Comparison of ENCODE assay signal across 24 mouse cellular contexts in the genomic region with DNA sequence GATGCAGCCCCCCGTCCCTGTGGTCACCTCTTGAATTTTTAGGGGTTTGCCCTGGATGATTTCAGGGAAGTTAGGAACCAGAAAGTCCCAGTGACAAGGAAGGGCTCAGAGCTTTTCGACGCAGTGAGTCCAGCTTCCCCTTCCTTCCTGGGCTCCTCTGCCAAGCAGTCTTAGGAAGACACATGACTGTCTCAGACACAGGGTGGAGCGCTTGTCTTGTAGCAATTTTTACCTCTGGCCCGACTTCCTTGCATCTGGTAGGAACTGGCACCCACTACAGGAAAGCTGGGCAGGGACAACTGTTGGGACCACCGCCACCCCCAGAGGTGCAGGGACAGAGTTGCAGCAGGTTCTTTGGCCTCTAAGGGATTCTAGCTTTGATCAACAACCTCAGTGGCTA. TPM values are rescaled to one million over a fixed set of nuclear protein-coding genes. Genes with fewer than 3 reads are reported as not detected.
DNase-seq lines count a peak whose midpoint lies in the region; ATAC-seq and TF ChIP-seq lines count a peak whose summit lies in the region.
"Had no signal": no experiment of that assay in that cellular context is flagged by ENCODE, and none has a peak within 500 bp of the region (broad histone marks: within the 10 kb centered on the region; RNA-seq: fewer than 3 reads in every experiment).

No protein-coding gene starts in this region.

- H3K4me1 ChIP-seq in kidney, adult 2 months (ENCODE audit: control insufficient read depth, insufficient read depth, low read length), result no peaks in the 10 kb centered on the region
- no peaks in the 10 kb centered on the region for H3K4me1 ChIP-seq in lung, adult 2 months (ENCODE audit: control insufficient read depth, insufficient read depth, low read length)
- H3K4me1 ChIP-seq: forebrain, embryonic 13.5 days; limb, embryonic 10.5 days; limb, embryonic 15.5 days had no signal

- no peak for TF ChIP-seq CTCF in kidney, adult 2 months (conservative IDR thresholded peaks at IDR 0.05; ENCODE audit: insufficient read depth, insufficient read length, low read depth, low read length)
- no peak for TF ChIP-seq CTCF in lung, adult 2 months (IDR thresholded peaks at IDR 0.05; ENCODE audit: insufficient read depth, low read length)

- TF ChIP-seq POLR2A in kidney, adult 2 months (IDR thresholded peaks at IDR 0.05; ENCODE audit: low read depth, low read length), result no peak
- no peak for TF ChIP-seq POLR2A in lung, adult 2 months (IDR thresholded peaks at IDR 0.05; ENCODE audit: borderline replicate concordance, extremely low read depth, low read depth, low read length)

- no peak for ATAC-seq in cerebellum, adult (ENCODE audit: insufficient number of reproducible peaks, low FRiP score, low TSS enrichment)
- ATAC-seq: CD4-positive, CD25-positive, alpha-beta regulatory T cell, adult 4 months; forebrain, embryonic 13.5 days; hindbrain, embryonic 16.5 days had no signal

- H3K27ac ChIP-seq in kidney, adult 2 months (ENCODE audit: insufficient read depth, low read depth, low read length), result no peak overlapping the region
- H3K27ac ChIP-seq in macrophage, result peak overlapping the region; percentile 76
- H3K27ac ChIP-seq: forebrain, embryonic 13.5 days; heart, embryonic 13.5 days; limb, embryonic 10.5 days; limb, embryonic 15.5 days; liver, embryonic 14.5 days had no signal

- peak; percentile 25 for DNase-seq in kidney, adult 2 months
- DNase-seq in kidney, adult 18-20 months, result no peak
- peak; percentile 21 to 41 for DNase-seq in lung, adult 18-20 months
- no peak for DNase-seq in lung, adult 2 months
- peak; percentile 14 for DNase-seq in lung, postnatal 10 days
- DNase-seq: adrenal gland, postnatal 14 days; cerebellum, adult 2 months; cerebellum, postnatal 25 days; gastrocnemius, postnatal 14 days; heart, postnatal 10 days; kidney, postnatal 10 days; midbrain, embryonic 14.5 days; retina, postnatal 1 day; thymus, adult 2 months; thymus, postnatal 36 days had no signal

- H3K4me3 ChIP-seq in kidney, adult 2 months (ENCODE audit: insufficient read depth, low read depth, low read length), result no peak overlapping the region
- H3K4me3 ChIP-seq in lung, adult 2 months (replicated peaks; ENCODE audit: extremely low read depth, low read depth, low read length), result no peak overlapping the region
- H3K4me3 ChIP-seq in macrophage (ENCODE audit: inconsistent target), result no peak overlapping the region
- H3K4me3 ChIP-seq: forebrain, embryonic 13.5 days; heart, embryonic 13.5 days; limb, embryonic 10.5 days; limb, embryonic 15.5 days had no signal

- H3K27me3 ChIP-seq in kidney, adult 2 months (replicated peaks; ENCODE audit: control insufficient read depth, insufficient read depth, low read length), result no peaks in the 10 kb centered on the region
- H3K27me3 ChIP-seq: forebrain, embryonic 13.5 days; limb, embryonic 15.5 days had no signal

- peaks cover 46% of the 10 kb centered on the region for H3K79me2 ChIP-seq in macrophage (ENCODE audit: inconsistent target)

- no peaks in the 10 kb centered on the region for H3K36me3 ChIP-seq in kidney, adult 2 months (ENCODE audit: control insufficient read depth, insufficient read depth, low read length)
- peaks cover 46% of the 10 kb centered on the region for H3K36me3 ChIP-seq in macrophage (ENCODE audit: inconsistent target)
- H3K36me3 ChIP-seq: heart, embryonic 13.5 days; limb, embryonic 10.5 days; limb, embryonic 15.5 days had no signal

- 64% methylated on average over 6 of the region's 6 CpGs for WGBS in kidney, adult 2 months
- WGBS in lung, adult 2 months, result 50% methylated on average over 6 of the region's 6 CpGs
- 41% methylated on average over 6 of the region's 6 CpGs for WGBS in macrophage (ENCODE audit: missing documents)

RNA-seq across cellular contexts. Expression of a gene that starts 28.2 kb away (rescaled TPM):
- polyA plus RNA-seq in kidney, adult 2 months (2012; rRNA removed), result 3.8 and 4.3 TPM in 2 replicates
- 12.3 and 13.3 TPM in 2 replicates for polyA plus RNA-seq in lung, adult 2 months (2012; rRNA removed)
- total RNA-seq in macrophage (2018; cell fraction: chromatin; rRNA removed), result 100 to 1,000 TPM in 15 of 26 experiments, 10 to 100 TPM in 11; 40.3 to 163 (median 108) TPM
- total RNA-seq in macrophage (2018; cell fraction: cytosol; rRNA removed), result 10 to 100 TPM in 19 of 26 experiments, 1 to 10 TPM in 7; 6.1 to 19.6 (median 11.9) TPM
- 100 to 1,000 TPM in 1 of 26 experiments, 10 to 100 TPM in 25; 23.2 to 107 (median 61.3) TPM for total RNA-seq in macrophage (2018; cell fraction: nucleus; rRNA removed)
- polyA plus RNA-seq in macrophage (2018), result 6.7 to 17.9 TPM (median 11.0 TPM) in 3 replicates
- polyA plus RNA-seq: CD4-positive, CD25-positive, alpha-beta regulatory T cell, adult 4 months had no signal

RNA-seq across cellular contexts. Expression of a gene that starts 42.7 kb away (rescaled TPM):
- 0.83 and 2.2 TPM in 2 replicates for polyA plus RNA-seq in kidney, adult 2 months (2012; rRNA removed)
- polyA plus RNA-seq in lung, adult 2 months (2012; rRNA removed), result 10.8 and 11.7 TPM in 2 replicates
- total RNA-seq in macrophage (2018; cell fraction: chromatin; rRNA removed), result 1,000 to 10,000 TPM in 12 of 26 experiments, 100 to 1,000 TPM in 14; 297 to 1,526 (median 884) TPM
- total RNA-seq in macrophage (2018; cell fraction: cytosol; rRNA removed), result 100 to 1,000 TPM; 121 to 414 (median 184) TPM
- 1,000 to 10,000 TPM in 4 of 26 experiments, 100 to 1,000 TPM in 22; 237 to 1,268 (median 592) TPM for total RNA-seq in macrophage (2018; cell fraction: nucleus; rRNA removed)
- polyA plus RNA-seq in macrophage (2018), result 65.4 to 120 TPM (median 103 TPM) in 3 replicates

Comparison
In these comparisons a context has a peak if more than half of its experiments do, and no peak if none do; other contexts are left out.
1. DNase-seq: peak in kidney, adult 2 months (single experiment), lung, adult 18-20 months (2 of 2) and lung, postnatal 10 days (single experiment); none in kidney, adult 18-20 months (single experiment) and lung, adult 2 months (single experiment).